Mouse (Mus musculus) neural tube, embryonic 12.5 days (tissue): ENCODE results near the gene Nrp2. TPM values are rescaled to one million over a fixed set of nuclear protein-coding genes. Genes with fewer than 3 reads are reported as not detected.

ENCODE experiments used
- ATAC-seq: fragments of 200-750 bp; cut with Nextera tagmentation; 2 replicates; pipeline ENCODE4 v1.8.0; 2017; ENCODE audit warnings: low read depth, mild to moderate bottlenecking, moderate TSS enrichment, moderate library complexity; ENCODE audit not compliant: low FRiP score
- H3K27ac ChIP-seq: fragments of 300-500 bp; sonication (generic); 2 replicates; pipeline ENCODE4 v1.5.1; 2016
- H3K27me3 ChIP-seq: fragments of 300-500 bp; sonication (generic); replicated peaks from 2 replicates; pipeline ENCODE4 v1.6.1; 2016; ENCODE audit warnings: mild to moderate bottlenecking
- H3K36me3 ChIP-seq: fragments of 300-500 bp; sonication (generic); 2 replicates; pipeline ENCODE4 v1.6.1; 2016; ENCODE audit warnings: mild to moderate bottlenecking
- H3K4me1 ChIP-seq: fragments of 300-500 bp; sonication (generic); 2 replicates; pipeline ENCODE4 v1.6.1; 2016
- H3K4me2 ChIP-seq: fragments of 300-500 bp; sonication (generic); replicated peaks from 2 replicates; pipeline ENCODE4 v1.6.1; 2016; ENCODE audit warnings: mild to moderate bottlenecking
- H3K4me3 ChIP-seq: fragments of 300-500 bp; sonication (generic); 2 replicates; pipeline ENCODE4 v1.5.1; 2016
- H3K9ac ChIP-seq: fragments of 300-500 bp; sonication (generic); 2 replicates; pipeline ENCODE4 v1.6.1; 2016; ENCODE audit warnings: mild to moderate bottlenecking
- H3K9me3 ChIP-seq: fragments of 300-500 bp; sonication (generic); 2 replicates; pipeline ENCODE4 v1.6.1; 2016; ENCODE audit warnings: mild to moderate bottlenecking
- WGBS: fragments of 180-500 bp; shearing (Covaris S2); methylation state at CpG from one replicate; pipeline ENCODE4 v1.1.7; 2016; 5-methylcytosine and 5-hydroxymethylcytosine counted together
- polyA plus RNA-seq: library from polyadenylated mRNA; unstranded; fragments of >200 nt; fragmentation: Nextera tagmentation; extraction: Ambion mirVana; gene quantifications from 2 replicates; pipeline ENCODE4 v1.2.1, GENCODE M21; 2016

Gene Nrp2
- 44.0 and 44.6 TPM in 2 replicates for polyA plus RNA-seq

DNA sequence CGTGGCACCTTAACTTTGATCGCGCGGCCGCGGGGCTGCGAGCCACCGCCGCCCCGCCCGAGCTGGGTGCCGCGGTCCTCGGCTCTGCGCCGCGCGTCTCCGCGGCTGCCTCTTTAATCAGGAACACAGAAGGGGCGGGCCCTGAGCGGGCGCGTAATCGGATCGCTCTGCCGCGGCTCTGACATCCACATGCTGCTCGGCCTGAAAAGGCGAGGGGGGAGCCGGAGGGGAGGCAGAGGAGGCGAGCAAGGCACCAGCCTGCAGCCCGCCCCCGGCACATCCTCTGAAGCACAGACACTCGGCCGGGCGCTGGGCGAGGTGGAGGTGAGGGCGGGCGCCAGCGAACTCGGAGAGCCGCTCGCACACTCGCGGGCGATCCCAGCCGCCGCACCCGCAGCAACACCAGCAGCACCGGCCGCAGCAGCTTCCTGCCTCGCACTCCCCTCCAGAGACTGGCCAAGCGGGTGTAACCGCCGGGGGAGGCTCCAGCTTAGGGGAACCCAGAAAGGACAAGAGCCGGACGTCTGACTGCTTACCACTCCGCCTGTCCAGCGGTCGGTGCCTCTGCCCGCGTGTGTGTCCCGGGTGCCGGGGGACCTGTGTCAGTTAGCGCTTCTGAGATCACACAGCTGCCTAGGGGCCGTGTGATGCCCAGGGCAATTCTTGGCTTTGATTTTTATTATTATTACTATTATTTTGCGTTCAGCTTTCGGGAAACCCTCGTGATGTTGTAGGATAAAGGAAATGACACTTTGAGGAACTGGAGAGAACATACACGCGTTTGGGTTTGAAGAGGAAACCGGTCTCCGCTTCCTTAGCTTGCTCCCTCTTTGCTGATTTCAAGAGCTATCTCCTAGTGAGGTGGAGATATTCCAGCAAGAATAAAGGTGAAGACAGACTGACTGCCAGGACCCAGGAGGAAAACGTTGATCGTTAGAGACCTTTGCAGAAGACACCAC lies at the start of gene Nrp2:
Gene Nrp2, plus strand, starts transcription at position 128 of the 959 bp plus-strand sequence.
- H3K4me2 ChIP-seq = peak within 1 kb of the TSS; percentile 73
- H3K36me3 ChIP-seq = no peaks in the 10 kb centered on the region
- peak within 1 kb of the TSS; percentile 74 for H3K27ac ChIP-seq
- H3K4me1 ChIP-seq = peaks cover 33% of the 10 kb centered on the region
- H3K9ac ChIP-seq = peak within 1 kb of the TSS; percentile 85
- H3K27me3 ChIP-seq = peaks cover 16% of the 10 kb centered on the region
- peak; percentile 77 for ATAC-seq
- peak within 1 kb of the TSS; percentile 48 for H3K4me3 ChIP-seq
- under 1% methylated on average over 76 of the region's 76 CpGs for WGBS
- no peaks in the 10 kb centered on the region for H3K9me3 ChIP-seq

DNA sequence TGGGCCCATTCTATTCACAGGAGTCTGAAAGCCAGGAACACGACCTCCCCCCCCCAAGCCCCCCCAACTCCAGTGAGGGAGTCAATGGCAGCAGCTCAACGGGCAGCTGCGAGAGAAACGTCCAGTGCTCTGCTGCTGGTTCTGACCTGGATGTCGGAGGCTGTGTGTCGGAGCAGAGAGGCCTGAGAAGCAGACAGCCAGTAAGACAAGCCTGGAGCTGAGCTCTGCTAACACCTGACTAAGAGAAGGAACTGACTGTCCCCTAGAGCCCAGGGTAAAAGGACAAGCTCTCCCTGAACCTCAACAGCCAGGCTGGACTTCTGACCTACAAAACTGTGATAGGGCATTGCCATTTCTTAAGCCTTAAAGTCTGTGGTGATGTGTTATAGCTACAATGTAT lies 48.6 kb upstream of the Nrp2 start:
- no peaks in the 10 kb centered on the region for H3K36me3 ChIP-seq
- H3K27me3 ChIP-seq = no peaks in the 10 kb centered on the region
- no peak overlapping the region for H3K4me2 ChIP-seq
- no peaks in the 10 kb centered on the region for H3K9me3 ChIP-seq
- no peak overlapping the region for H3K27ac ChIP-seq
- no peak for ATAC-seq
- H3K9ac ChIP-seq = no peak overlapping the region
- H3K4me3 ChIP-seq = no peak overlapping the region
- WGBS = 67% methylated on average over 6 of the region's 6 CpGs
- H3K4me1 ChIP-seq = 0 out of 2 replicates have a peak, but pooled peaks cover 5% of the 10 kb centered on the region

DNA sequence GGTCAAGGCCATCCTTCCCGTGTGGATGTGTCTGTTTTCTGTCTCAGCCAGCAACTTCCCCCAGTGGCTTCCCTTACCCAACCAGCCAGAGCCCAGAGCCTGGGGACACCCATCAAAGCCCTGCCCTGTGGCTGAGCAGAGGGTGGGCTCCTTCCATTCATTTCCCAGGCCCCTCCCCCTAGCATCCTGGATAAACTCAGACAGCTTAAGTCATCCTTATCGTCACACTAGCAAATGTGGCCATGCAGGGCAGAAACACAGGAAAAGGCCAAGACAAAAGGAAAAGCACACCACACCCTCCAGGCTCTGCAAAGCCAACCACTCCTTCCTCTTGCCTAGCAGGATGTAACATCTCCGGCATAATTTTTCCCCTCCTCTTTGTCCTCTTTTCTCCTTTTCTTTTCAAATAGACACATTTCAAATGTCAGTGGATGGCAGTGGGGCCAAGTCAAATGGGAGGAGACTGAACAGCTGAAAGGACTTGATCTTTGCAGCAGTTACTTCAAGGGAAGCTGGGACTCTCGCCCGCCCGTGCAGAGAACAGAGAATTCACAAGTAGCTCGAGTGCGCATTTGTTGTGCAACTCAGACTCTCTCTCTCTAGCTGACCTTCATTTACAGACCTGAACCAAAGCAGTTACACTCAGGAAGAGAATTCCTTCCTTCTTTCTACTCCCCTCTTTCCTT lies 38.0 kb upstream of the Nrp2 start:
- Histone ChIP-seq H3K4me1 (peaks cover 3% of the 10 kb centered on the region; the same call in 1 of the 2 replicates), H3K36me3 (no peaks in the 10 kb centered on the region), H3K9ac (no peak overlapping the region), H3K27ac (no peak overlapping the region), H3K4me3 (no peak overlapping the region), H3K4me2 (no peak overlapping the region), H3K9me3 (peaks cover 3% of the 10 kb centered on the region; the same call in 1 of the 2 replicates), H3K27me3 (no peaks in the 10 kb centered on the region)
- 54% methylated on average over 8 of the region's 8 CpGs for WGBS
- no peak for ATAC-seq

DNA sequence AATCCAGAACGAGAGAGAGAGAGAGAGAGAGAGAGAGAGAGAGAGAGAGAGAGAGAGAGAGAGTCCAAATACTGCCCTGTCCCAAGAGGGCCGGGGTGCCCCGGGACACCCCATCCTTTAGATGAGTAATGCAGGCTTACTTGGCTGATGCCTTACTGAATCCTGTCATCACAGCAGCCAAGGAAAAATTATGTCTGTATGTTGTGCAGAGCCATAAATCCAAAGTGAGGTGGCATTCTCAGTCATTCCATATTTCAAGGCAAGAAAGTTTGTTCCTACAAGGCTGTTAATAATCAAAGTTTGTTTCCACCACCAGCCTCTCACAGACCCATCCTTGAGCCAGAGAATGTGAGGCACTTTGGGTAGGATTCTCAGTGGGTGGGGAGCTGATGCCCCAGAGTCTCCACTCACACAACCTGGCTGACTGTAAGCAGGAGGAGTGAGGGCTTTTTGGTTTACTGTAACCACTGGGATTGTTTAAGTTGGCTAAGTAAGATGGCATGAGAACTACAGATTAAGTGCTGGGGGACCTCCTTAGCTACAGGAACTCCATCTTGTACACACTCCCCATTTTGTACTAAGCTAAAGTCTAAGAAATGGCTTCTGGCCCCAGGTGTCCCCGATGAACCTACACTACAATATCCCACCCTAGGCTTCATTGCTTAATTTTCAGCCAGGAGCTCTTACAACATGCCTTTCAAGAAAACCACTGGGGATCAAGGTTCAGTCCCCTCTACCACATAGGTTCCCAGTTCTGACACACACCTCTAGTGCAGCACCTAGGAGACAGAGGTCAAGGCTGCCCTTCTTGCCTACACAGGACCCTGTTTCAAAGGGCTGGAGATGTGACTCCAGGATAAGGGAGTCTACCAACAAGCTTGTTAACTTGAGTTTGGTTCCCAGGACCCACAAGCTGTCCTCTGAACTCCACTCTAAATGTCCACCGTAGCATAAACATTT lies 37.0 kb upstream of the Nrp2 start:
- Histone ChIP-seq H3K4me2 (no peak overlapping the region), H3K4me3 (no peak overlapping the region), H3K36me3 (no peaks in the 10 kb centered on the region), H3K9me3 (peaks cover 3% of the 10 kb centered on the region; the same call in 1 of the 2 replicates), H3K4me1 (peaks cover 3% of the 10 kb centered on the region; the same call in 1 of the 2 replicates), H3K27me3 (no peaks in the 10 kb centered on the region), H3K27ac (no peak overlapping the region), H3K9ac (no peak overlapping the region)
- ATAC-seq = no peak
- 89% methylated on average over 5 of the region's 5 CpGs for WGBS

DNA sequence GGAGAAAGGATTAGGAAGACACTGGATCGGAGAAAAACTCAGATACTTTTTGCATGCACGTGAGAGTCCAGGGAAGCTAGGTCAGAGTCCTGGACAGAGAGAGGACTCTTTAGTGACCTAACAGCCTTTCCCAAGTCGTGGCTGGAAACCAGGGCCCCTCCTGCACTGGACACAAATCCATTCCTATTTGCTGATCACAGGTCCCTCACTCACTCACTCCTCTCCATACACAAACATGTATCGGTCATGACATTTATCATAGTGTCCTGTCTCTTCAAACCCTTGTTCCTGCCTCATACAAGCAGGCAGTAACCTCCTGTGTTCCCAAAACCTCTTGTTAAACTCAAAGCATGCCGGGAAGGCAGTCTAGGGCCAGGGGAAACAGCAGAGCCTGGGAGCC lies 36.3 kb upstream of the Nrp2 start:
- Histone ChIP-seq H3K27me3 (no peaks in the 10 kb centered on the region), H3K9me3 (peaks cover 3% of the 10 kb centered on the region; the same call in 1 of the 2 replicates), H3K9ac (no peak overlapping the region), H3K36me3 (no peaks in the 10 kb centered on the region), H3K4me2 (no peak overlapping the region), H3K4me3 (no peak overlapping the region), H3K27ac (no peak overlapping the region), H3K4me1 (peaks cover 3% of the 10 kb centered on the region; the same call in 1 of the 2 replicates)
- ATAC-seq = no peak
- WGBS = 81% methylated on average over 5 of the region's 5 CpGs

DNA sequence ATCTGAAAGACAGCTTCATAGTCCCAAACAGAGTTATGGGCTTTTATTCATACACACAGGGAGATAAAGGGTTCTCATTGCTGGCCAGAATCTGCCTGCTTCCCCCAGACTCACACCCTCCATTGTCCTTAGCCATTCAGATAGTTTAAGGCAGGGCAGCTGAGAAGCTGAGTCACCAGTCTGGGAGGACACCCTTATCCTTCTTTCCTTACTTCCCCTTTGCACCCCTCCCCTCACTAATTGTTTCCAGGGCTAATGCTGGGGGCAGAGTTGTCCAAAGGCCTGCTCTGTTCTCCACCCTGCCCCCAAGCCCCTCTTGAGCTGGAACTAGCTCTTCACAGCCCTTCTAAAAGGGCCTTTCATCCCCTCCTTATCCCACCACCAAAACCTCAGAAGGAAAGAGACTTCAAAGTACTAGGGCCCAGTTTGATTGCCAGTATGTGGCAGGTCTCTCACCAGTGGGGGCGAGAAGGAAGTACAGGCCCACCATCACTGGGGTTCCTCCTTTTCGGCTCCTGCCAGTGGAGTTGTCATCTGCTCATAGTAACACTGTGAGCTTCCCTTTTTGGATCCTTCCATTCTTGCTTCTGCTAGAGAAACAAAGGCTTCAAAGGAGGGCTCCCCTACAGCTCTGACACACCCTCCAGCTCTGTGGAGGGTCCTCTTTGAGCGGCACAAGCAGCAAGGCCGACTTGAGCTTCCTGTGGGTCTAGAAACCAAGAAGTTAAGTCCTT lies 24.3 kb upstream of the Nrp2 start:
- H3K9me3 ChIP-seq = no peaks in the 10 kb centered on the region
- H3K27ac ChIP-seq = no peak overlapping the region
- H3K4me2 ChIP-seq = no peak overlapping the region
- WGBS = 31% methylated on average over 4 of the region's 4 CpGs
- no peak overlapping the region for H3K9ac ChIP-seq
- no peaks in the 10 kb centered on the region for H3K27me3 ChIP-seq
- ATAC-seq = no peak
- H3K36me3 ChIP-seq = no peaks in the 10 kb centered on the region
- H3K4me1 ChIP-seq = peaks cover 12% of the 10 kb centered on the region
- no peak overlapping the region for H3K4me3 ChIP-seq

DNA sequence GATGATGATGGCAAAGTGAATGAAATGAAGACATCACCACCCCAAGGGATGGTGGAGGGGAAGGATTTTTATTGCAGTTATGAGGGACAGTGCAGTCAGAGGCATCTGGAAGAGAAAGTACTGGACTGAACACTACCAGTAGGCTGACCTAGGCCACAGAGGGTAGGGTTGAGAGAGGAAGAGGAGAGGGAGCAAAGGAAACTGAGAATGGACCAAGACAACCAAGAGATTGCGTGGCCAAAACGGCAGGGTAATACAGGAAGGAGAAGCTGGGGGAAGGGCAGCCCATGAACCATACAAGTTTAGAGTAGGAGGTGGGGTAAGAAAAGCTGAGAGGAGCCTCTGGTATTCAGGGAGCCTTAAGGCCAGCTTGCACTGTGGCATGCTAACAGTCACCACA lies 23.6 kb upstream of the Nrp2 start:
- Histone ChIP-seq H3K27ac (no peak overlapping the region), H3K9me3 (no peaks in the 10 kb centered on the region), H3K4me1 (peaks cover 12% of the 10 kb centered on the region), H3K27me3 (no peaks in the 10 kb centered on the region), H3K4me2 (no peak overlapping the region), H3K36me3 (no peaks in the 10 kb centered on the region), H3K9ac (no peak overlapping the region), H3K4me3 (no peak overlapping the region)
- no peak for ATAC-seq
- 97% methylated on average over 2 of the region's 2 CpGs for WGBS

DNA sequence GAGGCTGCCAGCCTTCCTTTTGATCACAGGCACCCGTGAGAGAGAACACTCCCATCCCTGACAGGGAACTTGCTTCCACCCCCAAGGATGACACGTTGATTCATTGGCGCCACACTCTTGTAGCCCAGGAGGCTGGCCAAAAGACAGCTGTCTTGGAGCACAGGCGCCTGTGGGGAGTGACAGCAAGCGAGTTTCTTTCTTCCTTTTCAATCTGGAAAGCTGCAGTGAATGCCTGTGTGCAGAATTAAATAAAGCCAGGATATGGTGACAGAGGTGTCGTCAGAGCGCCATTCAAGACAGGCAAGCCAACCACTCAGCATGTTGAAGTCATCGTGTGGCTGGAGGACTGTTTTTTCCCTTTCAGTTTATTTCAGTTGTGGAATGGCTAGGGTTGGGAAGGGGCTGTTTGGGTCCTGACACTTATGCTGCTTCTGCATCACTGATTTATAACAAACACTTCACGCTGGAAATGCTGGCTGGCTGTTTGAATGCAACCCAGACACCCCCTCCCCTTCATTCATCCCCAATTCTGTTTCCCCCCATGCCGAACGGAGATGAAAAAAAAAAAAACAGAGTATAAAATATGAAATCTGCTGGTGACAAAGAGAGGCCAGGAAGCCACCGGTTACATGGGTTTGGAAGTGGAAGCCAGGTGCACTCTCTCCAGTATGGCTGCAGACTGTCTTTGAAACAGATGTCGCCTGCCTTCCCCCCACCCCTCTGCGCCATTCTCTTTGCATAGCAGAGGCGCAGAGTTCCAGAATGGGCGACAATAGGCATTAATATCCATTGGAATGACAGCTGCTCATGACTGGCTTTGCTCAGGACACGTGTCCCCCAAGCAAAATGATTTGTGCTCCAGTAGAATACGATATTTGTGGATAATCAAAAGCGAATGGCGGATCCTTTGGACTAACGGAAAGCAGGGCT lies 20.4 kb upstream of the Nrp2 start:
- peak; percentile 76 for ATAC-seq
- Histone ChIP-seq H3K36me3 (no peaks in the 10 kb centered on the region), H3K27ac (no peak overlapping the region; the same call in 1 of the 2 replicates), H3K4me3 (no peak overlapping the region), H3K9me3 (no peaks in the 10 kb centered on the region), H3K4me1 (peaks cover 12% of the 10 kb centered on the region), H3K9ac (no peak overlapping the region), H3K4me2 (peak overlapping the region; percentile 39), H3K27me3 (no peaks in the 10 kb centered on the region)
- WGBS = 37% methylated on average over 21 of the region's 21 CpGs

DNA sequence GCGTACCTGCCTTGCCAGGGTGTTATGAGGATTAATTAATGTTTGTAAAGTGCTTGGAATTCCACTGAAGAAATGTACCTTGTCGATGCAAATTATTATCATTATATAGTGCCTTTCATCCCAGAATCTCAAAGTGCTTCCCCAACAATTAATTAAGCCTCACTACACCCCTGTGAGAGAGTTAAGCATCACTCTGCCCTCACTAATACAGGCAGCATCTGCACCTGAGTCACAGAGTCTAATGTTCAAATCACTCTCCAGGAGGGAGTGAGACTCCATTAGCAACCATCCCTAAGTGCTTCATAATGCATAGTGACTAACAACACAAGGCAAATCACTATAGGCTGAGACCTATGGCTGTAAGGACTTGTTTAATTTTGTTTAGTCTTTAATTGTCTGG lies 19.6 kb upstream of the Nrp2 start:
- 85% methylated on average over 2 of the region's 2 CpGs for WGBS
- H3K9me3 ChIP-seq = no peaks in the 10 kb centered on the region
- H3K4me1 ChIP-seq = peaks cover 12% of the 10 kb centered on the region
- H3K36me3 ChIP-seq = no peaks in the 10 kb centered on the region
- H3K4me2 ChIP-seq = peak overlapping the region; percentile 39; the same call in 1 of the 2 replicates
- H3K4me3 ChIP-seq = no peak overlapping the region
- ATAC-seq = no peak
- H3K27ac ChIP-seq = no peak overlapping the region
- no peak overlapping the region for H3K9ac ChIP-seq
- no peaks in the 10 kb centered on the region for H3K27me3 ChIP-seq

DNA sequence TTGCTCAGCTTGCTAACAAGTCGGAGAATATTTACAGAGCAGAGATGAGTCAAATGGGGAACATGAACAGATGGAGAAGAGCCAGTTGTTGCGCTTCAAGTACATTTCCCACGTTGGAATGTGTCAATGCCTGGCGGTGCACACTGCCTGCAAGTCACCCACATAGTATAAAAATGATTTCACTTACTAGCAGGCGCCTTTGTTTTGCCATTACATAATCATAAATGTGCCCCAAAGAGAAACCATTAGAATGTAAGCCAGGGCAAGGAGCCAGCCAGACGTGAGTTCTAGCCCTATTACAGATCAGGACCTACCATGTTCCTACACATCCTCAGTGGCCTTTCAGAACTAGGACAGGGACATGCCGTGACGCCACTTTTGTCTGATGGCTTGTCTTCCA lies 15.6 kb upstream of the Nrp2 start:
- Histone ChIP-seq H3K9me3 (no peaks in the 10 kb centered on the region), H3K4me3 (no peak overlapping the region), H3K27me3 (no peaks in the 10 kb centered on the region), H3K4me2 (no peak overlapping the region), H3K4me1 (peaks cover 7% of the 10 kb centered on the region), H3K36me3 (no peaks in the 10 kb centered on the region), H3K9ac (no peak overlapping the region), H3K27ac (no peak overlapping the region)
- ATAC-seq = no peak
- WGBS = 87% methylated on average over 8 of the region's 8 CpGs
